Mouse (Mus musculus) Muller cell, postnatal 12 days (primary cell): ENCODE measurements at regions not wholly inside any gene's neighbourhood (a gene's known extent, or its start where the extent isn't known, plus 50 kb on each side); places are given as distances from the start of the nearest gene placed in this dataset.
A peak's percentile ranks its signal among the peaks of the same experiment; 100 is the strongest.

Experiments used
- DNase-seq: peaks from one replicate; pipeline ENCODE4 v3.0.0-alpha.2; 2015; ENCODE audit errors: inconsistent ontology term

DNA sequence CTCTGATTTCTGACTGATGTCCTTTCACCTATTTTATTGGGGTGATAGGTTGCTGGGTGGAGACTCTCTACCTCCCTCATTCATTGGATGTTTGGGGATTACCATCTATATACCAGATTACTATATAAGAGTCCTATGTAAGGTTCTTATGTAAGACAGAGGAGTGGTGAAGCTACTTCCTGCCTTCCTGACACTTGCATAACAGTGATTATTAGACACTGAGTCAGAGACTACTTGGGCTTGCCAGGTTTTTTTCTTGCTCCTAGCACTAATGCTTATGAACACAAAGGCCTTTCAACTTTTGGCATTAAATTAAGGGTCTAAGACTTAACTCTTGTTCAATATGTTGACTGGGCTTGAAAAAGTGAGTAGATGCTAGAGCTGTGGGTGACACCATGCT is 500.4 kb downstream of the Olfm4 start:
- peak; percentile 71 for DNase-seq

DNA sequence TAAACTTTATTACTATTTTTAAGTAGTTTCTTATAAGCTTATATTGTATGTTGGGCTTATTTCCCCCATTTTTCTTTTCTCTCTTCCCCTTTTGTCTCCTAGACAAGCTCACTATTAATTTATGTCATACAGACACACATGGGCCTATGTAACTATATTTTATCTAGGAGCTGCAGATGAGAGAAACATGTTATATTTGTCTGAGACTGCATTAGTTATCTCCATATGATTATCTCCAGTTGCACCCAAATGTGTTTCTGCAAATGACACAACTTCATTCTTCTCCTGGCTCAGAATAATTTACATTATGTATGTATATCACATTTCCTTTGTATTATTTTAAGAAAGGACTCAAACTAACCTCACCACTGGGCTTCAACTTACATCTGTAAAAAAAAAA is 501.3 kb downstream of the Olfm4 start:
- no peak for DNase-seq

DNA sequence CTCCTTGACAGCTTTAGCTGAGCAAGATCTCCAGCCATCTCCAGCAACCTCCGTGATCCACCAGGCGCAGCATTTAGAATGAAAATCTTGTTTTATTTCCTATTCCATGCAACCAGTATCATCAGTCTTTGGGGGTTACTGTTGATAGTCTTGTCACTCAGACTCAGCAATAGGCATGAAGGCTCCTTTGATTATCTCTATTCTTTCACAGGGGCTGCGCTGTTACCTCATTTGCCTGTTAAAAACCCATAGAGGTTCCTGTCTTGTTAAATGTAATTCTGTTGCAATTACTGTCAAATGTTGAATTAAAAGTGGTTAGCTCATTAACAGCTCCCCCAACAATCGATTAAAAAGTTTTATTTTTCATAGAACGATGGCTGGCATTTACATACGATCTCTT is 502.7 kb downstream of the Olfm4 start:
- DNase-seq: no peak

DNA sequence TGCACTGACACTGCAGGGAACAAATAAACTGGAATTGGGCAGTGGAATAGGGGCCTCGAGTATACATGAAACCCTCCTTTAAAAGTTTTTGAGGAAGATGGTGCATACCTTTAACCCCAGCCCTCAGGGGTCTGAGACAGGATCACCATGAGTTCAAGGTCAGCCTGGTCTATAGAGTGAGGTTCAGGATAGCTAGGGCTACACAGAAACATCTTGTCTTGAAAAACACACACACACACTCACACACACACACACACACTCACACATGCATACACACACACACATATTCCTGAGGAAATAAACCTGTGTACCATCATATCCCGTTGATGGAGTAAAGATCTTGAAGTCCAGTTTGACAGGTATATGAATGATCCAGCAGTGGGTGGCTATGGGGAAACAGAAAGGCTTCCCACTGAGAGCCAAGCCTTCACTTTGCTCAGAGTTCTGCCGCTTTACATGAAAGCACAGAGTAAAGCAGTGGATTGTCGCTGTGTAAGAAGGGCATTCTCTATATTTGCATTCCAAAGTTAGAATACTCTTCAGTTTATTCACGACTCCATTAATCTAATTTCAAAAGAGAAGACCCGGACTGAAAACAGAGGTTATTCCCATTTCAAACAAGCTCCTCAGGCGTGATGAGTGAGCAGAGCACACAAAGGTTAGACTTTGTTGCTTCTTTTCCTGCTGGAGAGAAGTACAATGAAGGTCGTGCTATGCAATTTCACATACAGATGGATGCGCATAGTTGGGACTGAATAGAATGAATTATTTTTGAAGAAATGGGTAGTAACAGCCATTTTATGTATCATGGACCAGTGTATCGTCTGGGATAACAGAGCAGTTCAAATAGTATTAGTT is 508.4 kb downstream of the Olfm4 start:
- no peak for DNase-seq

DNA sequence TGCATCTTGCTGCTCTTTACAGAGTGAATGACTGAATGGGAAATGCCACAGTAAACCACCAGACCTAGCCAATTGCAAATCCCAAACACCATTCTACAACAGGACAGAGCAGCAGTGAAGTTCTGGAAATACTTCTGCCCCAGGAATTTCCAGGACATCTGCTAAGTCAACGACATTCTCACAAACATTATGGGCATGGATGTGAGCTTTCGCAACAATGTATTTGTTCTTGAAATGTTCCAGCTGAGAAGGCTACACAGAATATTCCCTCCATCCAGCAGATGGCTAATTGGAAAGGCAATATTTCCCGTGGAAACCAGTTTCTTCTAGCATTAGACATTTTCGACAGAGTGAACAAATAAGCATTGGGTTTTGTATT is 509.0 kb downstream of the Olfm4 start:
- DNase-seq: no peak

DNA sequence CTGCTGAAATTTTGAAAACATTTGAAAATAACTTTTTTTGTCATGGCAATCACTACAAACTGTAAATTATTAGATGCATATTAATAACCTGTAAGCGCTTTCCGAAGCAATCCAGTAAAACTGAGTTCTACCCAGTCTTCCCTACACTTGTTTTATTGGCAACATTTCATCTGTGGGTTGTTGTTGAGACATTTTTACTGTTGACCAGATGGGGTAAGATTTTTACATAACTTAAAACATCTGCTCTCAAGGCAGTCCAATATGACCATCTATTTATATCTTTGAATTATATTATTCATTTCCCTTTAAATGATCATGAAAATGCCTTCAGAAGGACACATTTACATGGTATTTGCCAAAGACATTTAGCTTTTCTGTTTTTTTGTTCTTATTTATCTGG is 520.5 kb downstream of the Olfm4 start:
- no peak for DNase-seq

DNA sequence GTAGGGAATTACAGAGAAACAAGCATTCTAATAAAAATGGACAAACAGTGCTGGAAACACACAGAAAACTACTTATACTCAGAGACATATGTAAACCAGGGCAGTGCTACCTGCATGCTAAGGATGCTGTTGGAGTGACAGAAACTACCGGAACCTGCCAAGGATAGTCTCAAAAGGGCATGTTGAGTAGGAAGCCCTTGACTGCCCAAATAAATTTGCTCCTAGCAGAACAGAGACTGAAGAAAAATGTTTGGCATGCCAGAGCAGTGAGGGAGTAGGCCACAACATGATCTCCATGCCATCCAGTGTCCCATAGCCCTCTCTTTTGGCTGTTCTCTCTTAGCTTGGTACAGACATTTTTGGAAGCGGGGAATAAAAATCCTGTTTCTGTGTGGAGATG is 532.7 kb downstream of the Olfm4 start:
- peak; percentile 51 for DNase-seq

DNA sequence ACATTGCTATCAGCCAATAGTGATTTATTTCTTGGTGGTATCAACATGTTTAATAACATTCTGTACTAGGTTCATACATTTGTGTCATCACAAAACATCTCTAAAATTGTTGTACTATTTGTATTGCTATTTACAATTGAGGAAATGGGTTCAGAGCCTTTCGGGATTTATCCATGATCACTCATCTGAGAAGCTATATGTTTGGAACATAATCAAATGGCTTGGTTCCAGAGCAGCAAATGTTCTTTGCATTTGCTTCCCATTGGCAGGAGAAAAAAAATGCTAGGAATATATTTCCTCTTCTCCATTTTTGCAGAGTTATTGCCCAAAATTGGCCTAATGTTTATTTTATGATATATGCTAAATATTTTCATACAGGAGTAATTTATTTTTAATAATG is 537.3 kb downstream of the Olfm4 start:
- DNase-seq: no peak

DNA sequence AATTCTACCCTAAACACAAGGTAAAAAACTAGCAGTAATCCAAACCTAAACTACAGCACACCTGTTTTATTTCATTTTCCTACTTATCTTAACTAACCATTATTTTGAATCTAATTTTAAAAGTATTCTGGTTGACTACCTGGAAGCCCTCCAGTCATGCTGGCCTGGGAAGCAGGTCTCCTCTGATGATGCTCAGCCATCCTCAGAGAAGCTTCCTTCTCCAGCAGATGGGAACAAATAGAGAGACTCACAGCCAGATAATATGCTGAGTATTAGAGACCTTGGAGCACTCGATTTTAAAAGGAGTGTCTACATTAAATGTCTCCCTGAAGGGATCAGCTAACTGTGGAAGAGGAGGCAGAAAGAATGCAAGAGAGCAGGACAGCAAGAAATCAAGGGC is 537.8 kb downstream of the Olfm4 start:
- no peak for DNase-seq

DNA sequence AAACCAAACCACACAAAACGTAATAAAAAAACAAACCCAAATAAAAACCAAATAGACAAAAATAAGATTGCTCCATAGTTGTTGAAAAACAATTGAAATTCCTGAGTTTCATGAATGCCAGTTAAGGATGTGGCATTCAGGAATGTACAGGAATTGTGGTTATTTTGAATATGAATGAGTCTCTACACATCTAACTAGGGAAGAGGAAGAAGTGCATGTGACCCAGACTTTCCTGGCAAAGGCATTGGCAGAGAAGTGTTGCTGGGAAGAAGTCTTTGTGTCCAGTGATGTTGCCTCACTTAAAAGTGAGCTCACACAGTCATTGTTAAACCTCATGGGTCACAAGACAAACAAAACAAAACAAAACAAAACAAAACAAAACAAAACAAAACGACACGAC is 538.7 kb downstream of the Olfm4 start:
- peak; percentile 66 for DNase-seq

DNA sequence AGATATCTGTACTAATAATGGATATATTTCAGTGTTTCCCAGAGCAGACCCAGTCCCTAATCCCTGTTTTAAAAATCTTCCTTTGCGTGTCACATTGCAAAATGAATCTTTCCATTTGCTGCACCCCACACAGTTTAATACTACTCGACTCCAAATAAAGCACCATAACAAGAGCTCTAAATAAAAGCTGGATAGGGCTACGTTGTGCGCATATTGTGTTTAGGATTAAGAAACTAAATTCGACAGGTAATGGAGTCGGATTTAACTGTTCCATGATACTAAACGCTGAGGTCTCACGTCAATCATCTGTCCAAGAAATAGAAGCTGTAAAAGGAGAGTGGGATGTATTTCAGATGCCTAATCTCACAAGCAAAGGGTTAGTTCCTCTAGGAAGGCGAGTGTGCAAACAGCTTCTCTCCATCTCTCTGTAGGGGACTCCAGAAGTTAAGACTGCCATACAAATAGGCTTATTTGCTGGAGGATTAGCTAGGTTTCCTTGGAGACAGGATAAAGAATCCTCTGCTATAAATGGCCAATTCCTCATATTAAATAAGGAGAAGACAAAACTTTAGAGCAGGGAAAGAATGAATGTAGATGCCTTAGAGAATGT is 544.6 kb downstream of the Olfm4 start:
- no peak for DNase-seq

DNA sequence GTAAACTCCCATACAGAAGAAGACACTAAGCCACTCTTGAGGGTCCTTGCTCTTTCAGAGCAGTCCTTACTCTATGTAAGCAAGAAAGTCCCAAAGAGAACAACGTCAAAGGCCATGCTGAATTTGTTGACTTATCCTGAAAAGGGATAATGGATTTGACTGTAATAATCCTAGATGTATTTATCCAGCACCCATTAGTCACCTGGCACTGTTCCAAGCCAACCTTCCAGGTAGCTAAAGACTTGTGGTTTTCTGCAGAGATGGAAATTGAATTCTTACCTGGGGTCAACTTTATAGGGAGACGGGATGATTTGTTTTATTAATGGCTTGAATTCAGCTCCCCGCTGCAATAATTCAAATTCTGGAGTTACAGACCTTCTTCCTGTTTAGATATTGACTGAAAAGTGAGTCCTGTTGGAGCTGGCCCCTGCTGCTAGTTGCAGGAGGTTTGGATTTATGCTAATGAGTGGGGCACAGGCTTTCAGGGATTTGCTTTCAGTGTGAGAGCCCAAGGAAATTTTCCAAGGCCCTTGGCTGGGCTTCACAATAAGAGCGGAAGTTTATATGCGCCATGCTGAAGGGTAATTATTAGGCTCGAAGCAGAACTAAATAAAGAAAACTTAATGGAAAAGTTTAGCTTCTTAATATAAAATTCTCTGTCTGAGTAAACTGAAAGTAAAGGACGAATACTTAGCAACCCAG is 552.3 kb downstream of the Olfm4 start:
- DNase-seq: no peak

DNA sequence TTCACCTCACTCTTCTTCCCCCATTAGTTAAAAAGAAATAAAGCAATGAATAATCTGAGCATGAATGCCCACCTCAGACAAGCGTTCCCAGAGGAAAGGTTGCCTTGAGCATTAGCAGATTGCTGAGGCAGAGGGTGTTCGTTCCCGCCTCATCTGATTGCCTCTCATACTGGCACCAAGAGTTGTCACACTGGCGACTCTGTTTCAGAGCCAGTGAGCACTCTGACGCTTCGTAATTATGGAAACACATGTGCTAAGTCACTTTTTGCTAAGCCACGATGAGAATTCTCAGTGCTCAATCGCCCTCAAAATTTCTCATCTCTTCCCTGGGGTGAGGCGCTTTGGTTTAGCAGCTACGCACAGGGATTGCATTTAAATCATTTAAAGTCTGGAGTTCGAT is 576.1 kb downstream of the Olfm4 start:
- DNase-seq: no peak
